Mouse (Mus musculus): ENCODE results near the gene Serinc5.

Serinc5 gene

GRCm38 (mm10) chr13:92610311-92611221 lies at the start of gene Serinc5:
TSS of gene Serinc5 (plus strand) at chr13:92611091.
- peak; percentile 96 for DNase-seq (ENCODE audit: low read depth, low spot score)

DNA sequence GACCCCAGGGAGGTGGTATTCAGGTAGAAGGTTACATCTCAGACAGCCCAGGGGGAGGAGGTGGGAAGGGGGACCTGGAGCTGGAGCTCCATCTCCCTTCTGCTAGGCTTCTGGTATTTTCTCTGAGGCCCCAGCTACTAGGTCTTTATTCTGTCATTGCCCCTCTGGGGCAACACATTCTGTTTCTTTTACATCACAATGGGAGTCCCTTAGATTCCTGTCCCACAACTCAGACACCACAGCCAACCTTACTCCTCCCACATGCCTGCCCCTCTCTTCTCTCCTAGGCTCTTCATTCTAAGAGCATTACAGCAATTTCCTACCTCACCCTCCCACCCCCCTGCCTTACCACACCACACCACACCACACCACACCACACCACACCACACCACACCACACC lies 34.8 kb upstream of the Serinc5 start, which contains the start of gene Spz1:
Gene Spz1, minus strand, starts transcription at position 101 of the 400 bp plus-strand sequence.
- DNase-seq (ENCODE audit: low read depth, low spot score): no peak

DNA sequence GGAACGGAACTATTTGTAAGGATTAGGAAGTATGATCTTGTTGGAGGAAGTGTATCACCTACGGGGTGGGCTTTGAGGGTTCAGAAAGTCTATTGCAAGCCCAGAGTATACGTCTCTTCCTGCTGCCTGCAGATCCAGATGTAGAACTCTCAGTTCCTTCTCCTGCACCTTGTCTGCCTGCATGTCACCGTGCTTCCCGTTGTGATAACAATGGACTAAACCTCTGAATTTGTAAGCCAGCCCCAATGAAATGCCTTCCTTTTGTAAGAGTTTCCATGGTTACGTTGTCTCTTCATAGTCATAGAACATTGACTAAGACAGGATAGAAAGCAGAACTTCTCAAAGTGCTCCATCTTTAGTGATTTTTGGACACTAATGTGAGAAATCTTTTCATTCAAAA lies 34.2 kb upstream of the Serinc5 start:
- no peak for DNase-seq (ENCODE audit: low read depth, low spot score)

- no peak for DNase-seq (ENCODE audit: low read depth, low spot score)
Measured at GRCm38 (mm10) chr13:92578210-92578609, 32.7 kb upstream of the Serinc5 start.

GRCm38 (mm10) chr13:92580220-92581043 lies 30.5 kb upstream of the Serinc5 start:
- peak; percentile 78 for DNase-seq (ENCODE audit: low read depth, low spot score)

GRCm38 (mm10) chr13:92584094-92584717 lies 26.7 kb upstream of the Serinc5 start:
- no peak for DNase-seq (ENCODE audit: low read depth, low spot score)

GRCm38 (mm10) chr13:92588704-92589103 lies 22.2 kb upstream of the Serinc5 start:
- no peak for DNase-seq (ENCODE audit: low read depth, low spot score)

- no peak for DNase-seq (ENCODE audit: low read depth, low spot score)
Measured at GRCm38 (mm10) chr13:92589255-92589654, 21.6 kb upstream of the Serinc5 start.

GRCm38 (mm10) chr13:92591225-92591624 lies 19.7 kb upstream of the Serinc5 start:
- no peak for DNase-seq (ENCODE audit: low read depth, low spot score)

DNA sequence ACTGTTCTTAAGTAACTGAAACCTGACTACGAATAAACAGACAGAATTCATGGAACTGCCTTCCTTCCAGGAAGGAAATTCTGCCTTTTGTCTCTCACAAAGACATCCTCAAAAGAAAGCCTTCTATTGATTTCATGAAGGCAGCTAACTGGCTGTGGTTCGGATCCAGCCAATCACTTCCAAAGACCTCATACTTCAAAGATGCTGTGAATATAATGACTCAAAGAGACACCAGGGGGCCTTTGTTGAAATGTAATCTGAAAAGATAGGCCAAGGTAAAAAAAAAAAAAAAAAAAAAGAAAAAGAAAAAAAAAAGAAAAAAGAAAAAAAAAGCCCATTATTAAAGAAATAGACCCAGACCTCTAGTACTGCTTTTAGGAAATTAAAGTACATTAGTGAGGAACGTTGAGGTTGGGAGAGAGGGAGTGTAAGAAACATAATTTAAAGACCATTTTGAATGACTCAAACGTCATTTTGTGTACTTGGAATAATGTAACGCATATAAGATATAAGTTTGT lies 18.6 kb upstream of the Serinc5 start:
- DNase-seq (ENCODE audit: low read depth, low spot score): no peak

GRCm38 (mm10) chr13:92592786-92593635 lies 17.9 kb upstream of the Serinc5 start:
- no peak for DNase-seq (ENCODE audit: low read depth, low spot score)

DNA sequence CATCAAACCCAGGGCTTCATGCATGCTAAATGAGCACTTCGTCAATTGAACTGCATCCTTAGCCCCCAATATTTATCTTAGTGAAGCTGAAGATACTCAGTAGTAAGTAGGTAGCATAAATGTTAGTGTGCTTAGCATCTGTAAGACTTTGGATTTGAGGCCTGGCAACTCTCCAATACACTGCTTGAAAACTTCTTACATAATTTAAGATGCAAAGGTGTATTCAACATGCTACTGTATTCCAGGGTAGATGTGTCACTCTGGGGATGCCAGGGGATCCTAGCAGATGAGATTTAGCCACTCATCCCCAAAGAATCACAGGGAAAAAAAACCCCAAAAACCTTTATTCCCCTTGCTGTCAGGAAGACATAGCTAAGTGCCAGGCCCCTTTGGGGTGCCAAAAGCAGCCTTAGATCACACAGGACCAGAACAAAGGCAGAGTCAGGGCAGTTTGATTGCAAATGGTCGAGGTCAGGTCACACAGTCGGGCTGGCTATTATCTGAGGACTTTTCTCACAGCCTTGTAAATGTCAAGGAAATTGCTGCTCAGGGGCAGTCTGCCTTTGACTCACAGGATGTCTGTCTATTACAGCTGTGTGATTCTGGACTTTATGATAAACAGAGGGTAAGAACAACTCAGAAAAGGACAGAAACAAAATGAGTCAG lies 17.0 kb upstream of the Serinc5 start:
- no peak for DNase-seq (ENCODE audit: low read depth, low spot score)

DNA sequence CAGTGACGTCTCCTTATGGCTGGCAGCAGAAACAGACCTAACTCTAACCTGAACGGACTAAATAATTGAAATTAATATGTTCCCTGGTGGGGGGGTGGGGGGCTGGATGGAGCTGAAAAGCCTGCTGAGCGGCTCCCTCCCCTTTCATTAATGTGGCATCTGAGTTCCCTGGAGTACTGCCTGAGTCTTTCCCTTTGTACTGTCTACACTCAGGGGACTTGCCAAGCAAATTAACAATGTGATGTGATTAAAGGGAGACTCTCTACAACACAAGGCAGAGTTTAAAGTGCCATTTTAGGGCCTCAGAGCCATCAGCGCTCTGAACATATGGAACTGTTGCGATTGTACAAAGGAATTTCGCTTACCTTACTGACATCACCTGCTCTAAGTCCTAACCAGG lies 16.4 kb upstream of the Serinc5 start:
- DNase-seq (ENCODE audit: low read depth, low spot score): no peak

DNA sequence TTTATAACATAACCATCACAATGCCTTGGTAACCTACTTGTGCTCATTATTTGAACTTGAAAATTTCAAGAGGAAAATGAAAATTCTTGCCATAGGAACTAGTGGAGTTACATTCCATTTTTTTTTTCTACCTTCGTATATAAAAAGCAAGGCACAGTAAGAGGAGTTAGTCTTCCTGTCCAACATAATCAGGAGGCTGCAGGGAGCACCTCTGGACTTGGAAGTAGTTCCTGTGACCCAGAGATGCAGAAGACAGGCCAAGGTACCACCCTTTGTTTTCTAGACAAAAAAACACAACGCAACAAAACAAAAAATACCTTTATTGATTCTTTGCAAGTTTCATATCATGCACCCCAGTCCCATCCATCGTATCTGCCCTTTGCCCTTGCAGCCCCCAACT lies 16.0 kb upstream of the Serinc5 start:
- no peak for DNase-seq (ENCODE audit: low read depth, low spot score)

DNA sequence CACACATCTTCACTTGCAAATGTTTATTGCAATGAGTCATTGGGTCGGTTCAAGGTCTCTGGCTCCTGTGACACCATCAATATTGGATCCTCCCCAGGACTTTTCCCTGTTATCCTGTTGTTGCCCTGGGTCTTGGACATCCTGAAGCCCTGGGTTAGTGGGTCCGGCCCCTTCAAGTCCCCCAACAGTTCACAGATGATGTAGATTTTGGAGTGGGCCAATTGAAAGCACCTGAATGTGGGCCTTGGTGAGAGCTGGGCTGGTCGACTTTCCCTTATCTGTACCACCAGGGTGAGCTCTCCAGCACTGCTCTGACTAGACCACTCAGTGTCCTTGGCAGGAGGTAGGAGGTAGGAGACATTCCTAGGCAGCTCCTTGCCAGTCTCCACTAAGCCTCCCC lies 15.5 kb upstream of the Serinc5 start:
- DNase-seq (ENCODE audit: low read depth, low spot score): no peak

DNA sequence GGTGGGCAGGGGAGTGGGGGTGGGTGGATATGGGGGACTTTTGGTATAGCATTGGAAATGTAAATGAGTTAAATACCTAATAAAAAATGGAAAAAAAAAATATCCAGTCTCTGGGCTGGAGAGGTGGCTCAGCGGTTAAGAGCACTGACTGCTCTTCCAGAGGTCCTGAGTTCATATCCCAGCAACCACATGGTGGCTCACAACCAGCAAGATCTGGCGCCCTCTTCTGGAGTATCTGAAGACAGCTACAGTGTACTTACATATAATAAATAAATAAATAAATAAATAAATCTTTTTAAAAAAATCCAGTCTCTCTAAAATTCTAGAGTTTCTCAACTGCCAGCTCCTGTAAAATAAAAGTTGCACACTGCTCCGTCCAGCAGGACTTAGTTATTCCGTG lies 5.6 kb upstream of the Serinc5 start:
- DNase-seq (ENCODE audit: low read depth, low spot score): peak; percentile 64

DNA sequence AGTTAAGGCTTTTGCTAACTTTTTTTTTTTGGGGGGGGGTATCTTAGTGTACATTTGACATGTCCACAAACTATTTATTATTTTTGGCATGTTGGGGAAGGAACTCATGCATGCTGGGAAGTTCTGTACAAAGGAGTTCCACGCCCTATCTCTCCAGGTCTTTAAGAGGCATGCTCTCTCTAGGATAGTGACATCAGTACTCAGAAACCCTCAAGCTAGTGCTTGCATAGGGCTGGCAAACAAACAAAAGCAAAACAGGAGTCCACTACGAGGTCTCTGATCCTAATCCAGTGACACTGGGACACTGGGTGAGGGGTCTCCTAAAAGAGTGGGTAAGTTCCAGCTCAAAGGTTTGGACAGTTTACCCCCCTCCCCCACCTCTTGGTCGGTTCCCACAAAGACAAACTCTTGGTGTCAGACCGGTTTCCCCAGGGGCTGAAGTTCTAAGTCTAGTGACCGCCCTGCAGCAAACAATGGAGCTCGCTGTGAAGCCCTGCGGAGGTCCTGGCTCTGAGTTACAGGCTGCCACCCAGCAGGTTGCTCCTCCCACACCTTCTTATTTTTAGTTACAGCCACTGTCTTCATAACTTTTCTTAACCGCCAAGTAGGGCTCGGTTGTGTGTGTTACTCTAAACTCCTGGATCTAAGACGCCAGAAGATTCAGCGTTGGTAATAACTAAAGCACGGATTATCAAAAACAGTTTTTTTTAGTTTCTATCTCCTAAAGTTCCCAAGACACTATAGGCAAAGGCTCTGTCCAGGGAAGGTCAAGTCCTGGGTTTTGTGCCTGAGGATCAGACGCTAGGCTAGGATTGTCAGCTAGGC lies 1.2 kb upstream of the Serinc5 start:
- peak; percentile 58 for DNase-seq (ENCODE audit: low read depth, low spot score)

DNA sequence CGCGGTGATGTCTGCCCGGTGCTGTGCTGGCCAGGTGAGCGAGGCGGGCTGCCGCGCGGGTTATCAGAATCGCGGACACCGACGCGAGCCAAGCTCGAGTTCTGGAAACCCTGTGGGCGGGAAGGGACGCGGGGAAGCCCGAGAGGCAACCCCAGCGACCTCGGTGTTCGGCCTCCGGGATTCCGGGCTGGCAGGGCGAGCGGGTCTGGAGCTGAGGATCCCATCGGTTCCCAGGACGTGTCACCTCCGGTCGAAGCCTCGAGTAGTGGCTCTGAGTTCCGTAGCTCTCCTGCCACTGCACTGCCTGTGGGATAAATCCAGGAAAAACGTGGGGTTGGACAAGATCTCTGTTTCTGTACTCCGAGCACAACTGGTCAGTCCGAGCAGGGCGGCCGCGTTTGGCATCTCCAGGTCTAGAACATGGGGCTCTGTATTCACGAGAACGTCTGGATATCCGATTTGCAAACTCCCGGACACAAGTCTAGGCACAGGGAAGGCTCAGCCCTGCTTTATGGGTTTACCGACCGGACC lies 428 bp downstream of the Serinc5 start:
- DNase-seq (ENCODE audit: low read depth, low spot score): no peak

- peak; percentile 14 for DNase-seq (ENCODE audit: low read depth, low spot score)
Measured at GRCm38 (mm10) chr13:92611917-92612316, 1.0 kb downstream of the Serinc5 start.

All from CD4-positive, CD25-positive, alpha-beta regulatory T cell, adult 2 months (primary cell).